Mouse (Mus musculus): Measurements from ENCODE around the gene Zfp365.

Zfp365 gene

GRCm38 (mm10) chr10:67906063-67906462 lies 6.4 kb downstream of the Zfp365 start:
- in situ Hi-C loops (cut with MboI, MseI): no loop called here

GRCm38 (mm10) chr10:67903387-67903786 lies 9.1 kb downstream of the Zfp365 start:
- in situ Hi-C loops (cut with MboI, MseI): no loop called here

GRCm38 (mm10) chr10:67901179-67901578 lies 11.3 kb downstream of the Zfp365 start:
- in situ Hi-C loops (cut with MboI, MseI): no loop called here

GRCm38 (mm10) chr10:67898949-67899675 lies 13.3 kb downstream of the Zfp365 start:
- in situ Hi-C loops (cut with MboI, MseI): no loop called here

GRCm38 (mm10) chr10:67898355-67898935 lies 14.0 kb downstream of the Zfp365 start:
- in situ Hi-C loops (cut with MboI, MseI): no loop called here

GRCm38 (mm10) chr10:67897281-67897680 lies 15.2 kb downstream of the Zfp365 start:
- in situ Hi-C loops (cut with MboI, MseI): no loop called here

- in situ Hi-C loops (cut with MboI, MseI): no loop called here
Measured at GRCm38 (mm10) chr10:67894683-67895082, 17.8 kb downstream of the Zfp365 start.

GRCm38 (mm10) chr10:67894059-67894458 lies 18.4 kb downstream of the Zfp365 start:
- in situ Hi-C loops (cut with MboI, MseI): no loop called here

GRCm38 (mm10) chr10:67893226-67893625 lies 19.2 kb downstream of the Zfp365 start:
- in situ Hi-C loops (cut with MboI, MseI): no loop called here

GRCm38 (mm10) chr10:67891126-67891525 lies 21.3 kb downstream of the Zfp365 start:
- in situ Hi-C loops (cut with MboI, MseI): no loop called here

GRCm38 (mm10) chr10:67887971-67888370 lies 24.5 kb downstream of the Zfp365 start:
- in situ Hi-C loops (cut with MboI, MseI): no loop called here

GRCm38 (mm10) chr10:67880692-67881091 lies 31.8 kb downstream of the Zfp365 start:
- in situ Hi-C loops (cut with MboI, MseI): no loop called here

GRCm38 (mm10) chr10:67871811-67872210 lies 40.7 kb downstream of the Zfp365 start:
- in situ Hi-C loops (cut with MboI, MseI): loop anchor here (5.0 to 10.0 kb wide), 2 partner anchors 115 to 273 kb away; no protein-coding TSS in a partner anchor

- in situ Hi-C loops (cut with MboI, MseI): no loop called here
Measured at GRCm38 (mm10) chr10:67868234-67868633, 44.2 kb downstream of the Zfp365 start.

- in situ Hi-C loops (cut with MboI, MseI): no loop called here
Measured at GRCm38 (mm10) chr10:67865841-67866240, 46.6 kb downstream of the Zfp365 start.

- in situ Hi-C loops (cut with MboI, MseI): no loop called here
Measured at GRCm38 (mm10) chr10:67865063-67865462, 47.4 kb downstream of the Zfp365 start.

- in situ Hi-C loops (cut with MboI, MseI): no loop called here
Measured at GRCm38 (mm10) chr10:67862331-67862730, 50.1 kb downstream of the Zfp365 start.

GRCm38 (mm10) chr10:67858878-67859277 lies 53.6 kb downstream of the Zfp365 start:
- in situ Hi-C loops (cut with MboI, MseI): loop anchor here (5.0 kb wide), 1 partner anchor 542 kb away; no protein-coding TSS in a partner anchor

- in situ Hi-C loops (cut with MboI, MseI): loop anchor here (5.0 kb wide), 1 partner anchor 540 kb away; no protein-coding TSS in a partner anchor
Measured at GRCm38 (mm10) chr10:67857561-67857906, 54.9 kb downstream of the Zfp365 start.

GRCm38 (mm10) chr10:67856791-67857560 lies 55.5 kb downstream of the Zfp365 start:
- in situ Hi-C loops (cut with MboI, MseI): loop anchor here (5.0 kb wide), 1 partner anchor 540 kb away; no protein-coding TSS in a partner anchor

- in situ Hi-C loops (cut with MboI, MseI): loop anchor here (5.0 kb wide), 1 partner anchor 538 kb away; no protein-coding TSS in a partner anchor
Measured at GRCm38 (mm10) chr10:67855760-67856159, 56.7 kb downstream of the Zfp365 start.

- in situ Hi-C loops (cut with MboI, MseI): no loop called here
Measured at GRCm38 (mm10) chr10:67852411-67852810, 60.1 kb downstream of the Zfp365 start.

All from T-helper 1 cell (primary cell).